Mouse (Mus musculus) hindbrain, embryonic 11.5 days (tissue): ENCODE data around the gene Foxm1. TPM values are rescaled to one million over a fixed set of nuclear protein-coding genes. Genes with fewer than 3 reads are reported as not detected.

Experiments
- ATAC-seq: fragments of 200-750 bp; cut with Nextera tagmentation; 2 replicates; pipeline ENCODE4 v1.8.0; 2017; ENCODE audit warnings: mild to moderate bottlenecking, moderate TSS enrichment, moderate library complexity; ENCODE audit not compliant: low FRiP score
- DNase-seq: peaks from one replicate; pipeline ENCODE4 v3.0.0-alpha.2; 2015; ENCODE audit warnings: low spot score
- H3K27ac ChIP-seq: fragments of 300-500 bp; sonication (generic); 2 replicates; pipeline ENCODE4 v1.5.1; 2014; ENCODE audit warnings: mild to moderate bottlenecking, low read depth, low read length
- H3K27me3 ChIP-seq: fragments of 300-500 bp; sonication (generic); 2 replicates; pipeline ENCODE4 v1.6.1; 2014; ENCODE audit warnings: mild to moderate bottlenecking, low read length, moderate library complexity, mixed read lengths; ENCODE audit not compliant: control insufficient read depth, insufficient read depth
- H3K36me3 ChIP-seq: fragments of 300-500 bp; sonication (generic); 2 replicates; pipeline ENCODE4 v1.6.1; 2014; ENCODE audit warnings: mild to moderate bottlenecking, low read length, moderate library complexity, mixed read lengths; ENCODE audit not compliant: control insufficient read depth, insufficient read depth
- H3K4me1 ChIP-seq: fragments of 300-500 bp; sonication (generic); replicated peaks from 2 replicates; pipeline ENCODE4 v1.6.1; 2014; ENCODE audit warnings: low read length, mixed read lengths; ENCODE audit not compliant: control insufficient read depth, insufficient read depth
- H3K4me2 ChIP-seq: fragments of 300-500 bp; sonication (generic); replicated peaks from 2 replicates; pipeline ENCODE4 v1.6.1; 2014; ENCODE audit warnings: mild to moderate bottlenecking, low read depth, low read length
- H3K4me3 ChIP-seq: fragments of 300-500 bp; sonication (generic); 2 replicates; pipeline ENCODE4 v1.5.1; 2014; ENCODE audit warnings: low read depth, low read length
- H3K9ac ChIP-seq: fragments of 300-500 bp; sonication (generic); 2 replicates; pipeline ENCODE4 v1.6.1; 2014; ENCODE audit warnings: low read depth, low read length
- H3K9me3 ChIP-seq: fragments of 300-500 bp; sonication (generic); 2 replicates; pipeline ENCODE4 v1.6.1; 2016; ENCODE audit warnings: low read length; ENCODE audit not compliant: control insufficient read depth
- WGBS: fragments of 180-500 bp; shearing (Covaris S2); extraction: QIAGEN DNeasy Blood & Tissue Kit; methylation state at CpG from one replicate; pipeline ENCODE4 v1.1.7; 2014; 5-methylcytosine and 5-hydroxymethylcytosine counted together
- polyA plus RNA-seq: library from polyadenylated mRNA; unstranded; fragments of >200 nt; fragmentation: Nextera tagmentation; extraction: Ambion mirVana; gene quantifications from 2 replicates; pipeline ENCODE4 v1.2.1, GENCODE M21; 2014

The Foxm1 gene
- polyA plus RNA-seq, 1 experiment from 2014 or later, result 46.1 TPM

- WGBS, result 82% methylated on average over 3 of the region's 3 CpGs
- no peak overlapping the region for H3K4me2 ChIP-seq
- no peaks in the 10 kb centered on the region for H3K36me3 ChIP-seq
- H3K9me3 ChIP-seq, result no peaks in the 10 kb centered on the region
- ATAC-seq (no peak), DNase-seq (no peak)
- no peak overlapping the region for H3K27ac ChIP-seq
- no peak overlapping the region for H3K9ac ChIP-seq
- H3K4me3 ChIP-seq, result no peak overlapping the region
- H3K4me1 ChIP-seq, result no peaks in the 10 kb centered on the region
- no peaks in the 10 kb centered on the region for H3K27me3 ChIP-seq
Measured at GRCm38 (mm10) chr6:128381254-128381653, 18.5 kb downstream of the Foxm1 start.

- no peak overlapping the region for H3K4me2 ChIP-seq
- no peak overlapping the region for H3K9ac ChIP-seq
- no peak overlapping the region for H3K27ac ChIP-seq
- DNase-seq (no peak), ATAC-seq (no peak)
- H3K27me3 ChIP-seq, result no peaks in the 10 kb centered on the region
- no peaks in the 10 kb centered on the region for H3K36me3 ChIP-seq
- WGBS, result 78% methylated on average over 7 of the region's 7 CpGs
- H3K9me3 ChIP-seq, result no peaks in the 10 kb centered on the region
- no peak overlapping the region for H3K4me3 ChIP-seq
- no peaks in the 10 kb centered on the region for H3K4me1 ChIP-seq
Measured at GRCm38 (mm10) chr6:128383752-128384151, 21.0 kb downstream of the Foxm1 start.

GRCm38 (mm10) chr6:128385026-128385425, 22.3 kb downstream of the Foxm1 start:
- Histone ChIP-seq H3K9me3 (no peaks in the 10 kb centered on the region), H3K4me3 (no peak overlapping the region), H3K4me2 (no peak overlapping the region), H3K27ac (no peak overlapping the region), H3K4me1 (no peaks in the 10 kb centered on the region), H3K36me3 (no peaks in the 10 kb centered on the region), H3K9ac (no peak overlapping the region), H3K27me3 (no peaks in the 10 kb centered on the region)
- DNase-seq (no peak), ATAC-seq (no peak)
- WGBS, result 77% methylated on average over 1 of the region's 1 CpGs

DNA sequence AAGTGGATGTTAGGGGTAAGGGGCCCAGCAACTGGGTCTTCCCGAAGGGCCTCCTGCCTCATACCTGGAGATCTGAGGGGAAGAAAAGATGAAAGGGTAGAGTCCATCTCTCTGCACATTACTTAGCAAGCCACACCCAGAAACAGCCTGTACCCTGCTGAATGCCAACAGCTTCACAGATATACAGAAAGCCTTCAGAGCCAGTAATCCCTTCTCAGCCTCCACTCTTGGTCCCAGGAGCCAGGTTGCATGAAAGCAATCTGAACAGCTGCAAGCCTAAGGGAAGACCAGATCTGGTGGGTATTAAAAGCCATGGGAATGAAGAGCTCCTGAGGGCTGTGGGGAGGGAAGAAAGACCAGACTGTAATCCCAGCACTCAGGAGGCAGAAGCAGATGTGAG, 26.4 kb downstream of the Foxm1 start:
- no peaks in the 10 kb centered on the region for H3K27me3 ChIP-seq
- H3K27ac ChIP-seq, result no peak overlapping the region
- H3K9me3 ChIP-seq, result no peaks in the 10 kb centered on the region
- no peak for DNase-seq
- no peak for ATAC-seq
- H3K9ac ChIP-seq, result no peak overlapping the region
- H3K4me3 ChIP-seq, result no peak overlapping the region
- no peaks in the 10 kb centered on the region for H3K36me3 ChIP-seq
- WGBS, result 88% methylated on average over 1 of the region's 1 CpGs
- no peaks in the 10 kb centered on the region for H3K4me1 ChIP-seq
- H3K4me2 ChIP-seq, result no peak overlapping the region

GRCm38 (mm10) chr6:128390683-128391082, 27.9 kb downstream of the Foxm1 start:
- no peak overlapping the region for H3K4me3 ChIP-seq
- ATAC-seq (no peak), DNase-seq (no peak)
- H3K9me3 ChIP-seq, result no peaks in the 10 kb centered on the region
- H3K27me3 ChIP-seq, result no peaks in the 10 kb centered on the region
- no peaks in the 10 kb centered on the region for H3K4me1 ChIP-seq
- 56% methylated on average over 1 of the region's 1 CpGs for WGBS
- no peak overlapping the region for H3K27ac ChIP-seq
- H3K4me2 ChIP-seq, result no peak overlapping the region
- H3K36me3 ChIP-seq, result no peaks in the 10 kb centered on the region
- no peak overlapping the region for H3K9ac ChIP-seq

- Histone ChIP-seq H3K4me3 (no peak overlapping the region), H3K4me1 (no peaks in the 10 kb centered on the region), H3K36me3 (no peaks in the 10 kb centered on the region), H3K9ac (no peak overlapping the region), H3K27me3 (no peaks in the 10 kb centered on the region), H3K4me2 (no peak overlapping the region), H3K9me3 (no peaks in the 10 kb centered on the region), H3K27ac (no peak overlapping the region)
- WGBS, result 81% methylated on average over 7 of the region's 7 CpGs
- DNase-seq, result no peak
- ATAC-seq, result no peak
Measured at GRCm38 (mm10) chr6:128397574-128398261, 35.0 kb downstream of the Foxm1 start.

DNA sequence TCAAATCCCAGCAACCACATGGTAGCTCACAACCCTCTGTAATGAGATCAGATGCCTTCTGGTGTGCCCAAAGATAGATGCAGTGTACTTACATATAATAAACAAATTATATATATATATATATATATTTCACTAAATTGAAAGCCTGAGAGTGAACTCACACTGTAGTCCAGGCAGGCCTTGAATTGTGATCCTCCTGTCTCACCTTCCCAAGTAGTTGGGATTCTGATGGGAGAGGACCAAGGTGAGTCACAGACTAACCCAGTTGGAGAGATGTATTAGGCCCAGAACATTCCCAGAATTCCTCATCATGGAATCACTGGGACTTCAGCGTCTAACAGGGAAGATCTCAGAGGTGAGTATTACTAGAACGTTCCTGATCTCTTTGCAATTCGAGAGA, 36.2 kb downstream of the Foxm1 start, which contains the start of gene Nrip2:
Gene Nrip2 (plus strand): TSS at position 301 of the 400 bp plus-strand sequence.
- Histone ChIP-seq H3K9ac (no peak within 1 kb of the TSS), H3K4me1 (no peaks in the 10 kb centered on the region), H3K27me3 (no peaks in the 10 kb centered on the region), H3K9me3 (no peaks in the 10 kb centered on the region), H3K27ac (no peak within 1 kb of the TSS), H3K4me3 (no peak within 1 kb of the TSS), H3K4me2 (peak within 1 kb of the TSS; percentile 12; the same call in 1 of the 2 replicates), H3K36me3 (no peaks in the 10 kb centered on the region)
- DNase-seq, result no peak
- 83% methylated on average over 3 of the region's 3 CpGs for WGBS
- ATAC-seq, result no peak

DNA sequence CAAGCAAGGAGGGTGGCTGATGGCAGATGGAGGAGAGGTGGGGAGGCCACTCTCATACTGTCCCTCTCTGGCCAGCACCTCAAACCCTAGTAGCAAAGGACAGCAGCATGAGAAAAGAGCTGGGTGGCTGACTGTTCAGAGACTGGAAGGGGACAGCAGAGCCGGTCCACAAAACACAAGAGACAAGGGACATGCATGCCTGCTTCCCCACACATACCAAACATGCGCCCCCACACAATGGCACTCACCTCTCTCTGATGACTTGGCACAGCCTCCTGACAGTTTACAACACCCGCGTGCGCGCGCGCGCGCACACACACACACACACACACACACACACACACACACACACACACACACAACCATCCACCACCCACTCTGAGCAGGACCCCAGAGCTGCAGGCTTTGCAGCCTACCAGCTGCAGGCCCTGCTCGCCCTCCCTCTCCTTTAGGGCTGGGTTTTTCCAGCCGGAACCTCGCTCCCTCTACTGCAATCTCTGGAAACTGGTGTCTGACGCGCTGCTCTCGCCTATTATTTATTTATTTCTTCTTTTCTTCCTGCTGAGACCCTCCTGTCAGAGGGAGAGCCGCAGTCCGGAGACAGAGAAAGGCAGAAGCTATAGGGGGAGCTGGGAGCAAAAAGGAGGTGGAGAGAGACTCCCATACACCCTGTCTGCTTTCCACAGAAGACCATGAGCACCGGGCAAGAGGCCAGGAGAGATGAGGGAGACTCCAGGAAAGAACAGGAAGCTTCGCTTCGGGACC, 36.8 kb downstream of the Foxm1 start:
- H3K4me3 ChIP-seq, result no peak overlapping the region
- ATAC-seq, result peak; percentile 63
- no peaks in the 10 kb centered on the region for H3K9me3 ChIP-seq
- no peak overlapping the region for H3K9ac ChIP-seq
- no peaks in the 10 kb centered on the region for H3K27me3 ChIP-seq
- peak; percentile 18 for DNase-seq
- no peak overlapping the region for H3K27ac ChIP-seq
- H3K4me1 ChIP-seq, result no peaks in the 10 kb centered on the region
- H3K36me3 ChIP-seq, result no peaks in the 10 kb centered on the region
- WGBS, result 46% methylated on average over 20 of the region's 21 CpGs
- peak overlapping the region; percentile 12; the same call in 1 of the 2 replicates for H3K4me2 ChIP-seq

- WGBS, result 67% methylated on average over 5 of the region's 5 CpGs
- no peak overlapping the region for H3K4me2 ChIP-seq
- no peaks in the 10 kb centered on the region for H3K27me3 ChIP-seq
- ATAC-seq (no peak), DNase-seq (no peak)
- H3K4me3 ChIP-seq, result no peak overlapping the region
- H3K9me3 ChIP-seq, result no peaks in the 10 kb centered on the region
- no peak overlapping the region for H3K27ac ChIP-seq
- no peak overlapping the region for H3K9ac ChIP-seq
- H3K36me3 ChIP-seq, result peaks cover 5% of the 10 kb centered on the region; the same call in 1 of the 2 replicates
- no peaks in the 10 kb centered on the region for H3K4me1 ChIP-seq
Measured at GRCm38 (mm10) chr6:128404708-128405107, 41.9 kb downstream of the Foxm1 start.
